27 mouse cellular contexts compared by ENCODE assay signal in genomic region chr7:51715771-51716170, GRCm38 (mm10).
DNase-seq lines count a peak whose midpoint lies in the region; ATAC-seq and TF ChIP-seq lines count a peak whose summit lies in the region.
"Had no signal": no experiment of that assay in that cellular context is flagged by ENCODE, and none has a peak within 500 bp of the region (broad histone marks: within the 10 kb centered on the region; RNA-seq: fewer than 3 reads in every experiment).

No protein-coding gene starts in this region.

- no peaks in the 10 kb centered on the region for H3K36me3 ChIP-seq in forebrain, embryonic 12.5 days (replicated peaks)
- H3K36me3 ChIP-seq in forebrain, postnatal 0 days (ENCODE audit: insufficient read depth), result no peaks in the 10 kb centered on the region
- H3K36me3 ChIP-seq: embryonic facial prominence, embryonic 12.5 days; embryonic facial prominence, embryonic 15.5 days; forebrain, embryonic 10.5 days; forebrain, embryonic 15.5 days; G1E had no signal

- no peaks in the 10 kb centered on the region for H3K27me3 ChIP-seq in forebrain, embryonic 12.5 days
- H3K27me3 ChIP-seq in forebrain, postnatal 0 days (ENCODE audit: insufficient read depth, low read length), result no peaks in the 10 kb centered on the region
- H3K27me3 ChIP-seq: CH12.LX; embryonic facial prominence, embryonic 12.5 days; embryonic facial prominence, embryonic 15.5 days; forebrain, embryonic 13.5 days; forebrain, embryonic 15.5 days had no signal

- no peak overlapping the region for H3K27ac ChIP-seq in forebrain, embryonic 12.5 days
- no peak overlapping the region for H3K27ac ChIP-seq in forebrain, postnatal 0 days (ENCODE audit: low read depth, low read length)
- H3K27ac ChIP-seq: embryonic facial prominence, embryonic 12.5 days; embryonic facial prominence, embryonic 15.5 days; forebrain, embryonic 10.5 days; forebrain, embryonic 13.5 days; forebrain, embryonic 15.5 days had no signal

- DNase-seq in embryo, embryonic 10 days (ENCODE audit: low spot score), result peak; percentile 13
- no peak for DNase-seq in embryo, embryonic 10.5 days (ENCODE audit: low spot score)
- no peak for DNase-seq in forebrain, postnatal 0 days
- peak; percentile 60 for DNase-seq in 3T3-L1 (ENCODE audit: low read depth, low spot score)
- peak; percentile 6 for DNase-seq in brain, embryonic 14.5 days (ENCODE audit: low read depth)
- no peak for DNase-seq in B cell, adult 2 months
- DNase-seq: adrenal gland, adult 2 months; adrenal gland, postnatal 10 days; adrenal gland, postnatal 36 days; cerebellum, adult 11 months; cerebellum, adult 18-20 months; cerebellum, adult 8-10 months; cerebellum, adult 9-11 months; cerebellum, postnatal 14 days; cerebellum, postnatal 36 days; embryo, embryonic 11 days had no signal

- H3K4me3 ChIP-seq in forebrain, embryonic 12.5 days (replicated peaks), result no peak overlapping the region
- no peak overlapping the region for H3K4me3 ChIP-seq in forebrain, postnatal 0 days (ENCODE audit: low read depth, low read length)
- H3K4me3 ChIP-seq: embryonic facial prominence, embryonic 12.5 days; embryonic facial prominence, embryonic 15.5 days; erythroblast, embryonic 14.5 days; forebrain, embryonic 10.5 days; forebrain, embryonic 13.5 days; forebrain, embryonic 15.5 days had no signal

- no peaks in the 10 kb centered on the region for H3K4me1 ChIP-seq in forebrain, embryonic 12.5 days
- H3K4me1 ChIP-seq in forebrain, postnatal 0 days (ENCODE audit: insufficient read depth), result no peaks in the 10 kb centered on the region
- H3K4me1 ChIP-seq: embryonic facial prominence, embryonic 12.5 days; embryonic facial prominence, embryonic 15.5 days; forebrain, embryonic 10.5 days; forebrain, embryonic 13.5 days; forebrain, embryonic 15.5 days had no signal

- H3K4me2 ChIP-seq in forebrain, embryonic 12.5 days, result no peak overlapping the region
- H3K4me2 ChIP-seq in forebrain, postnatal 0 days (ENCODE audit: low read depth), result no peak overlapping the region
- H3K4me2 ChIP-seq: embryonic facial prominence, embryonic 12.5 days; embryonic facial prominence, embryonic 15.5 days; forebrain, embryonic 13.5 days; forebrain, embryonic 15.5 days had no signal

- ATAC-seq in forebrain, embryonic 12.5 days (ENCODE audit: low FRiP score), result 0 out of 2 replicates have a peak, but pooled peaks have one; percentile 44
- ATAC-seq in forebrain, postnatal 0 days, result no peak
- no peak for ATAC-seq in megakaryocyte, adult 5-6 weeks (ENCODE audit: poor library complexity, severe bottlenecking)
- ATAC-seq: CD4-positive, CD25-positive, alpha-beta regulatory T cell, adult 4 months; forebrain, embryonic 13.5 days; forebrain, embryonic 15.5 days had no signal

- no peak overlapping the region for H3K9ac ChIP-seq in forebrain, embryonic 12.5 days
- no peak overlapping the region for H3K9ac ChIP-seq in forebrain, postnatal 0 days
- H3K9ac ChIP-seq: embryonic facial prominence, embryonic 12.5 days; embryonic facial prominence, embryonic 15.5 days; forebrain, embryonic 13.5 days; forebrain, embryonic 15.5 days had no signal

- TF ChIP-seq CTCF in forebrain, postnatal 0 days (IDR thresholded peaks at IDR 0.05; ENCODE audit: low read depth), result no peak
- TF ChIP-seq CTCF in brain, embryonic 14.5 days (IDR thresholded peaks at IDR 0.05; ENCODE audit: borderline replicate concordance, extremely low read depth, insufficient read depth, insufficient read length), result no peak

- 88% methylated on average over 2 of the region's 2 CpGs for WGBS in forebrain, embryonic 12.5 days
- 85% methylated on average over 2 of the region's 2 CpGs for WGBS in forebrain, postnatal 0 days

- TF ChIP-seq POLR2A in brain, embryonic 14.5 days (IDR thresholded peaks at IDR 0.05; ENCODE audit: borderline replicate concordance, extremely low read depth, insufficient read depth, insufficient read length, poor library complexity, severe bottlenecking), result no peak

- no peaks in the 10 kb centered on the region for H3K9me3 ChIP-seq in forebrain, embryonic 12.5 days
- H3K9me3 ChIP-seq in forebrain, postnatal 0 days (ENCODE audit: low read length), result no peaks in the 10 kb centered on the region
- H3K9me3 ChIP-seq: embryonic facial prominence, embryonic 12.5 days; embryonic facial prominence, embryonic 15.5 days; forebrain, embryonic 10.5 days; forebrain, embryonic 13.5 days; forebrain, embryonic 15.5 days; G1E had no signal

Comparison
In these comparisons a context has a peak if more than half of its experiments do, and no peak if none do; other contexts are left out.
1. DNase-seq: peak in embryo, embryonic 10 days (single experiment), 3T3-L1 (single experiment) and brain, embryonic 14.5 days (single experiment); none in embryo, embryonic 10.5 days (single experiment), forebrain, postnatal 0 days (single experiment) and B cell, adult 2 months (0 of 2).